Mouse (Mus musculus) kidney, postnatal 0 days (tissue): ENCODE data around the gene Plxnc1. TPM values are rescaled to one million over a fixed set of nuclear protein-coding genes. Genes with fewer than 3 reads are reported as not detected.

ENCODE experiments used
- ATAC-seq: fragments of 200-750 bp; cut with Nextera tagmentation; replicated peaks from 2 replicates; pipeline ENCODE4 v1.8.0; 2017; ENCODE audit warnings: low read depth, moderate number of reproducible peaks, moderate TSS enrichment, moderate library complexity; ENCODE audit not compliant: low FRiP score
- DNase-seq: peaks from one replicate; pipeline ENCODE4 v3.0.0-alpha.2; 2016; ENCODE audit warnings: low spot score
- H3K27ac ChIP-seq: fragments of 300-500 bp; sonication (generic); 2 replicates; pipeline ENCODE4 v1.5.1; 2014; ENCODE audit warnings: mild to moderate bottlenecking
- H3K27me3 ChIP-seq: fragments of 300-500 bp; sonication (generic); 2 replicates; pipeline ENCODE4 v1.6.1; 2014; ENCODE audit warnings: low read length, mixed read lengths; ENCODE audit not compliant: insufficient read depth
- H3K36me3 ChIP-seq: fragments of 300-500 bp; sonication (generic); 2 replicates; pipeline ENCODE4 v1.6.1; 2014; ENCODE audit warnings: low read length, mixed read lengths; ENCODE audit not compliant: insufficient read depth
- H3K4me1 ChIP-seq: fragments of 300-500 bp; sonication (generic); replicated peaks from 2 replicates; pipeline ENCODE4 v1.6.1; 2014; ENCODE audit warnings: antibody characterized with exemption, low read length, mixed read lengths; ENCODE audit not compliant: insufficient read depth
- H3K4me2 ChIP-seq: fragments of 300-500 bp; sonication (generic); 2 replicates; pipeline ENCODE4 v1.6.1; 2014; ENCODE audit warnings: mild to moderate bottlenecking, low read length, moderate library complexity, mixed read lengths
- H3K4me3 ChIP-seq: fragments of 300-500 bp; sonication (generic); replicated peaks from 2 replicates; pipeline ENCODE4 v1.5.1; 2014; ENCODE audit warnings: low read depth, low read length
- H3K9ac ChIP-seq: fragments of 300-500 bp; sonication (generic); 2 replicates; pipeline ENCODE4 v1.6.1; 2014; ENCODE audit warnings: low read depth, low read length
- H3K9me3 ChIP-seq: fragments of 300-500 bp; sonication (generic); replicated peaks from 2 replicates; pipeline ENCODE4 v1.6.1; 2016; ENCODE audit warnings: low read length, inconsistent platforms, mixed read lengths
- CTCF ChIP-seq: IDR thresholded peaks from 2 replicates; pipeline ENCODE4 v1.5.1; 2016; ENCODE audit warnings: antibody characterized with exemption, low read depth, mild to moderate bottlenecking, moderate library complexity
- WGBS: fragments of 180-500 bp; shearing (Covaris S2); extraction: QIAGEN DNeasy Blood & Tissue Kit; methylation state at CpG from one replicate; pipeline ENCODE4 v1.1.7; 2014; 5-methylcytosine and 5-hydroxymethylcytosine counted together
- polyA plus RNA-seq: library from polyadenylated mRNA; unstranded; fragments of >200 nt; fragmentation: Nextera tagmentation; extraction: Ambion mirVana; gene quantifications from 2 replicates; pipeline ENCODE4 v1.2.1, GENCODE M21; 2015

Plxnc1 gene
- polyA plus RNA-seq, 1 experiment from 2014 or later: 1.3 TPM

- ATAC-seq (no peak), DNase-seq (peak; percentile 74)
- H3K4me1 ChIP-seq: no peaks in the 10 kb centered on the region
- H3K36me3 ChIP-seq: no peaks in the 10 kb centered on the region
- no peak overlapping the region for H3K27ac ChIP-seq
- no peak overlapping the region for H3K9ac ChIP-seq
- no peak overlapping the region for H3K4me2 ChIP-seq
- H3K9me3 ChIP-seq: no peaks in the 10 kb centered on the region
- H3K4me3 ChIP-seq: no peak overlapping the region
- 23% methylated on average over 21 of the region's 21 CpGs for WGBS
- no peaks in the 10 kb centered on the region for H3K27me3 ChIP-seq
- TF ChIP-seq CTCF: no peak
These were observed 38.8 kb downstream of the Plxnc1 start for GRCm38 (mm10) chr10:94905689-94906473.

GRCm38 (mm10) chr10:94905219-94905618, 39.4 kb downstream of the Plxnc1 start:
- ATAC-seq (no peak), DNase-seq (no peak)
- H3K27me3 ChIP-seq: no peaks in the 10 kb centered on the region
- no peaks in the 10 kb centered on the region for H3K36me3 ChIP-seq
- H3K4me1 ChIP-seq: no peaks in the 10 kb centered on the region
- no peak overlapping the region for H3K27ac ChIP-seq
- H3K4me3 ChIP-seq: no peak overlapping the region
- TF ChIP-seq CTCF: no peak
- H3K9ac ChIP-seq: no peak overlapping the region
- WGBS: 28% methylated on average over 4 of the region's 5 CpGs
- H3K9me3 ChIP-seq: no peaks in the 10 kb centered on the region
- no peak overlapping the region for H3K4me2 ChIP-seq

- Histone ChIP-seq H3K9ac (no peak overlapping the region), H3K27ac (no peak overlapping the region), H3K36me3 (no peaks in the 10 kb centered on the region), H3K9me3 (no peaks in the 10 kb centered on the region), H3K27me3 (no peaks in the 10 kb centered on the region), H3K4me2 (no peak overlapping the region), H3K4me1 (no peaks in the 10 kb centered on the region), H3K4me3 (no peak overlapping the region)
- DNase-seq (no peak), ATAC-seq (no peak)
- TF ChIP-seq CTCF: no peak
- WGBS: 88% methylated on average over 6 of the region's 6 CpGs
These were observed 47.7 kb downstream of the Plxnc1 start for GRCm38 (mm10) chr10:94896950-94897349.

GRCm38 (mm10) chr10:94896311-94896710, 48.3 kb downstream of the Plxnc1 start:
- TF ChIP-seq CTCF: no peak
- ATAC-seq (no peak), DNase-seq (no peak)
- no peaks in the 10 kb centered on the region for H3K4me1 ChIP-seq
- no peak overlapping the region for H3K9ac ChIP-seq
- no peaks in the 10 kb centered on the region for H3K36me3 ChIP-seq
- H3K9me3 ChIP-seq: no peaks in the 10 kb centered on the region
- WGBS: 88% methylated on average over 2 of the region's 2 CpGs
- H3K4me3 ChIP-seq: no peak overlapping the region
- H3K27me3 ChIP-seq: no peaks in the 10 kb centered on the region
- no peak overlapping the region for H3K4me2 ChIP-seq
- H3K27ac ChIP-seq: no peak overlapping the region

GRCm38 (mm10) chr10:94895876-94896275, 48.8 kb downstream of the Plxnc1 start:
- no peaks in the 10 kb centered on the region for H3K36me3 ChIP-seq
- no peak overlapping the region for H3K9ac ChIP-seq
- no peaks in the 10 kb centered on the region for H3K9me3 ChIP-seq
- no peak for TF ChIP-seq CTCF
- H3K4me2 ChIP-seq: no peak overlapping the region
- ATAC-seq (no peak), DNase-seq (no peak)
- H3K27me3 ChIP-seq: no peaks in the 10 kb centered on the region
- H3K4me1 ChIP-seq: no peaks in the 10 kb centered on the region
- H3K27ac ChIP-seq: no peak overlapping the region
- H3K4me3 ChIP-seq: no peak overlapping the region
- WGBS: 86% methylated on average over 3 of the region's 3 CpGs

GRCm38 (mm10) chr10:94889735-94890134, 54.9 kb downstream of the Plxnc1 start:
- Histone ChIP-seq H3K36me3 (no peaks in the 10 kb centered on the region), H3K27me3 (no peaks in the 10 kb centered on the region), H3K4me1 (no peaks in the 10 kb centered on the region), H3K9me3 (no peaks in the 10 kb centered on the region; the same call in 1 of the 2 replicates), H3K4me3 (no peak overlapping the region), H3K9ac (no peak overlapping the region), H3K4me2 (no peak overlapping the region), H3K27ac (no peak overlapping the region)
- DNase-seq (no peak), ATAC-seq (no peak)
- no peak for TF ChIP-seq CTCF
- WGBS: 73% methylated on average over 4 of the region's 4 CpGs
